Mouse (Mus musculus) forebrain, embryonic 14.5 days (tissue): ENCODE results near the gene Gsg1l. TPM values are rescaled to one million over a fixed set of nuclear protein-coding genes. Genes with fewer than 3 reads are reported as not detected.

Experiments
- ATAC-seq: fragments of 200-750 bp; cut with Nextera tagmentation; 2 replicates; pipeline ENCODE4 v1.8.0; 2017; ENCODE audit warnings: mild to moderate bottlenecking, moderate library complexity
- DNase-seq: peaks from one replicate; pipeline ENCODE4 v3.0.0-alpha.2; 2015; ENCODE audit warnings: low spot score
- H3K27ac ChIP-seq: fragments of 300-500 bp; sonication (generic); 2 replicates; pipeline ENCODE4 v1.5.1; 2014; ENCODE audit warnings: low read depth, mild to moderate bottlenecking, control low read depth, low read length, moderate library complexity
- H3K27me3 ChIP-seq: fragments of 300-500 bp; sonication (generic); replicated peaks from 2 replicates; pipeline ENCODE4 v1.6.1; 2014; ENCODE audit warnings: low read length, control low read depth, mixed read lengths; ENCODE audit not compliant: control insufficient read depth, insufficient read depth
- H3K36me3 ChIP-seq: fragments of 300-500 bp; sonication (generic); 2 replicates; pipeline ENCODE4 v1.6.1; 2014; ENCODE audit warnings: low read length, control low read depth; ENCODE audit not compliant: control insufficient read depth, insufficient read depth
- H3K4me1 ChIP-seq: fragments of 300-500 bp; sonication (generic); 2 replicates; pipeline ENCODE4 v1.6.1; 2014; ENCODE audit warnings: antibody characterized with exemption, low read length, control low read depth; ENCODE audit not compliant: control insufficient read depth, insufficient read depth
- H3K4me2 ChIP-seq: fragments of 300-500 bp; sonication (generic); 2 replicates; pipeline ENCODE4 v1.6.1; 2014; ENCODE audit warnings: mild to moderate bottlenecking, control low read depth, low read length
- H3K4me3 ChIP-seq: fragments of 300-500 bp; sonication (generic); 2 replicates; pipeline ENCODE4 v1.5.1; 2014; ENCODE audit warnings: low read depth, low read length, control low read depth
- H3K9ac ChIP-seq: fragments of 300-500 bp; sonication (generic); 2 replicates; pipeline ENCODE4 v1.6.1; 2014; ENCODE audit warnings: mild to moderate bottlenecking, low read length, control low read depth, moderate library complexity
- H3K9me3 ChIP-seq: fragments of 300-500 bp; sonication (generic); replicated peaks from 2 replicates; pipeline ENCODE4 v1.6.1; 2016; ENCODE audit warnings: low read length, control low read depth, mixed read lengths; ENCODE audit not compliant: control insufficient read depth
- WGBS: fragments of 180-500 bp; shearing (Covaris S2); extraction: QIAGEN DNeasy Blood & Tissue Kit; methylation state at CpG from one replicate; pipeline ENCODE4 v1.1.7; 2014; 5-methylcytosine and 5-hydroxymethylcytosine counted together
- polyA plus RNA-seq: library from polyadenylated mRNA; unstranded; fragments of >200 nt; fragmentation: Nextera tagmentation; extraction: Ambion mirVana; gene quantifications from 2 replicates; pipeline ENCODE4 v1.2.1, GENCODE M21; 2014

Gsg1l gene
- polyA plus RNA-seq, 1 experiment from 2014 or later: 5.0 TPM

GRCm38 (mm10) chr7:126086321-126086741 is 4.1 kb upstream of the Gsg1l start:
- Histone ChIP-seq H3K27me3 (peaks cover 36% of the 10 kb centered on the region), H3K4me3 (no peak overlapping the region), H3K9ac (no peak overlapping the region), H3K4me2 (no peak overlapping the region), H3K27ac (no peak overlapping the region), H3K36me3 (no peaks in the 10 kb centered on the region), H3K9me3 (no peaks in the 10 kb centered on the region), H3K4me1 (peaks cover 13% of the 10 kb centered on the region; the same call in 1 of the 2 replicates)
- 3% methylated on average over 6 of the region's 6 CpGs for WGBS
- peak; percentile 86 for DNase-seq
- peak; percentile 66 for ATAC-seq

GRCm38 (mm10) chr7:126085154-126085553 is 2.9 kb upstream of the Gsg1l start:
- no peak for DNase-seq
- Histone ChIP-seq H3K27me3 (peaks cover 48% of the 10 kb centered on the region), H3K4me3 (no peak overlapping the region), H3K9ac (no peak overlapping the region), H3K4me2 (no peak overlapping the region), H3K4me1 (peaks cover 13% of the 10 kb centered on the region; the same call in 1 of the 2 replicates), H3K36me3 (no peaks in the 10 kb centered on the region), H3K27ac (no peak overlapping the region), H3K9me3 (no peaks in the 10 kb centered on the region)
- WGBS: 91% methylated on average over 9 of the region's 9 CpGs
- no peak for ATAC-seq

- Histone ChIP-seq H3K36me3 (no peaks in the 10 kb centered on the region), H3K4me1 (peaks cover 13% of the 10 kb centered on the region; the same call in 1 of the 2 replicates), H3K9me3 (no peaks in the 10 kb centered on the region), H3K4me3 (no peak overlapping the region), H3K27ac (no peak overlapping the region), H3K27me3 (peaks cover 52% of the 10 kb centered on the region), H3K4me2 (no peak overlapping the region), H3K9ac (no peak overlapping the region)
- WGBS: 26% methylated on average over 4 of the region's 4 CpGs
- ATAC-seq: no peak
- DNase-seq: no peak
These were observed 1.8 kb upstream of the Gsg1l start for GRCm38 (mm10) chr7:126083980-126084348.

GRCm38 (mm10) chr7:126083341-126083979 is 1.2 kb upstream of the Gsg1l start:
- ATAC-seq: no peak
- peak; percentile 37 for DNase-seq
- Histone ChIP-seq H3K4me3 (no peak overlapping the region), H3K27ac (no peak overlapping the region), H3K9ac (no peak overlapping the region), H3K27me3 (peaks cover 52% of the 10 kb centered on the region), H3K4me2 (no peak overlapping the region), H3K9me3 (no peaks in the 10 kb centered on the region), H3K4me1 (peaks cover 13% of the 10 kb centered on the region; the same call in 1 of the 2 replicates), H3K36me3 (no peaks in the 10 kb centered on the region)
- WGBS: 16% methylated on average over 9 of the region's 9 CpGs

GRCm38 (mm10) chr7:126081727-126082285 is 405 bp downstream of the Gsg1l start:
- H3K4me3 ChIP-seq: peak overlapping the region; percentile 61
- WGBS: under 1% methylated on average over 74 of the region's 80 CpGs
- H3K27me3 ChIP-seq: peaks cover 52% of the 10 kb centered on the region
- H3K4me2 ChIP-seq: peak overlapping the region; percentile 93
- H3K36me3 ChIP-seq: no peaks in the 10 kb centered on the region
- H3K9me3 ChIP-seq: no peaks in the 10 kb centered on the region
- DNase-seq (peak; percentile 34), ATAC-seq (peak; percentile 18; the same call in 1 of the 2 replicates)
- peaks cover 10% of the 10 kb centered on the region; the same call in 1 of the 2 replicates for H3K4me1 ChIP-seq
- H3K9ac ChIP-seq: peak overlapping the region; percentile 62
- no peak overlapping the region for H3K27ac ChIP-seq

GRCm38 (mm10) chr7:126080949-126081654 is 1.1 kb downstream of the Gsg1l start:
- Histone ChIP-seq H3K4me3 (peak overlapping the region; percentile 61), H3K36me3 (no peaks in the 10 kb centered on the region), H3K27me3 (peaks cover 52% of the 10 kb centered on the region), H3K4me2 (peak overlapping the region; percentile 93), H3K4me1 (peaks cover 8% of the 10 kb centered on the region; the same call in 1 of the 2 replicates), H3K9me3 (no peaks in the 10 kb centered on the region), H3K27ac (no peak overlapping the region), H3K9ac (peak overlapping the region; percentile 62)
- WGBS: 16% methylated on average over 16 of the region's 16 CpGs
- DNase-seq (peak; percentile 39), ATAC-seq (no peak)

- H3K4me3 ChIP-seq: no peak overlapping the region
- DNase-seq (no peak), ATAC-seq (no peak)
- no peak overlapping the region for H3K9ac ChIP-seq
- no peak overlapping the region for H3K27ac ChIP-seq
- no peaks in the 10 kb centered on the region for H3K9me3 ChIP-seq
- no peaks in the 10 kb centered on the region for H3K4me1 ChIP-seq
- no peak overlapping the region for H3K4me2 ChIP-seq
- H3K36me3 ChIP-seq: no peaks in the 10 kb centered on the region
- H3K27me3 ChIP-seq: peaks cover 22% of the 10 kb centered on the region
- 89% methylated on average over 1 of the region's 1 CpGs for WGBS
These were observed 5.3 kb downstream of the Gsg1l start for GRCm38 (mm10) chr7:126076935-126077334.

- DNase-seq (no peak), ATAC-seq (no peak)
- H3K4me2 ChIP-seq: no peak overlapping the region
- no peak overlapping the region for H3K27ac ChIP-seq
- no peak overlapping the region for H3K9ac ChIP-seq
- no peak overlapping the region for H3K4me3 ChIP-seq
- peaks cover 3% of the 10 kb centered on the region for H3K27me3 ChIP-seq
- WGBS: 80% methylated on average over 9 of the region's 9 CpGs
- no peaks in the 10 kb centered on the region for H3K9me3 ChIP-seq
- H3K36me3 ChIP-seq: no peaks in the 10 kb centered on the region
- H3K4me1 ChIP-seq: no peaks in the 10 kb centered on the region
These were observed 7.2 kb downstream of the Gsg1l start for GRCm38 (mm10) chr7:126075058-126075457.

GRCm38 (mm10) chr7:126070321-126070720 is 11.9 kb downstream of the Gsg1l start:
- Histone ChIP-seq H3K36me3 (no peaks in the 10 kb centered on the region), H3K9ac (no peak overlapping the region), H3K4me3 (no peak overlapping the region), H3K4me2 (no peak overlapping the region), H3K27me3 (no peaks in the 10 kb centered on the region), H3K4me1 (no peaks in the 10 kb centered on the region; the same call in 1 of the 2 replicates), H3K27ac (no peak overlapping the region), H3K9me3 (no peaks in the 10 kb centered on the region)
- WGBS: 95% methylated on average over 4 of the region's 4 CpGs
- no peak for DNase-seq
- ATAC-seq: no peak
